Comparison of ENCODE assay signal across 8 mouse cellular contexts in genomic region chr9:66919981-66920380, GRCm38 (mm10). TPM values are rescaled to one million over a fixed set of nuclear protein-coding genes. Genes with fewer than 3 reads are reported as not detected.
A peak's percentile ranks its signal among the peaks of the same experiment; 100 is the strongest.
DNase-seq lines count a peak whose midpoint lies in the region; ATAC-seq and TF ChIP-seq lines count a peak whose summit lies in the region.

No protein-coding gene starts in this region.

- H3K4me3 ChIP-seq in heart, embryonic 12.5 days: peak overlapping the region; percentile 77
- H3K4me3 ChIP-seq in G1E (ENCODE audit: low read depth, low read length): peak overlapping the region; percentile 90
- H3K4me3 ChIP-seq in forebrain, embryonic 10.5 days: peak overlapping the region; percentile 95
- H3K4me3 ChIP-seq in midbrain, embryonic 16.5 days (ENCODE audit: low read depth, low read length): peak overlapping the region; percentile 94

- H3K27me3 ChIP-seq in heart, embryonic 12.5 days (replicated peaks): no peaks in the 10 kb centered on the region
- no peaks in the 10 kb centered on the region for H3K27me3 ChIP-seq in G1E (ENCODE audit: insufficient read depth, low read length)
- peaks cover 6% of the 10 kb centered on the region for H3K27me3 ChIP-seq in forebrain, embryonic 10.5 days (ENCODE audit: poor library complexity, severe bottlenecking)
- no peaks in the 10 kb centered on the region for H3K27me3 ChIP-seq in midbrain, embryonic 16.5 days (ENCODE audit: control insufficient read depth, insufficient read depth, low read depth, low read length)

- ATAC-seq in heart, embryonic 12.5 days (ENCODE audit: insufficient number of reproducible peaks, low FRiP score): peak; percentile 25; the same call in 1 of the 2 replicates
- no peak for ATAC-seq in G1E (ENCODE audit: extremely low read depth, insufficient number of reproducible peaks, low FRiP score, poor library complexity, severe bottlenecking)
- peak; percentile 64 for ATAC-seq in midbrain, embryonic 16.5 days

- DNase-seq in heart, postnatal 4 days: no peak
- no peak for DNase-seq in G1E (ENCODE audit: low spot score)
- DNase-seq in forebrain, embryonic 10.5 days (ENCODE audit: extremely low spot score, low spot score): no peak
- DNase-seq in kidney, postnatal 36 days: peak; percentile 10 to 25
- DNase-seq in right cerebral cortex, postnatal 25 days: no peak
- DNase-seq in layer of hippocampus, adult 9-10 months (ENCODE audit: low spot score): no peak

- H3K4me2 ChIP-seq in heart, embryonic 12.5 days: peak overlapping the region; percentile 91
- H3K4me2 ChIP-seq in midbrain, embryonic 16.5 days (ENCODE audit: low read length): peak overlapping the region; percentile 78

- no peaks in the 10 kb centered on the region for H3K9me3 ChIP-seq in heart, embryonic 12.5 days (replicated peaks)
- H3K9me3 ChIP-seq in G1E (replicated peaks): no peaks in the 10 kb centered on the region; the same call in 1 of the 2 replicates
- H3K9me3 ChIP-seq in forebrain, embryonic 10.5 days: no peaks in the 10 kb centered on the region
- H3K9me3 ChIP-seq in midbrain, embryonic 16.5 days (replicated peaks; ENCODE audit: control insufficient read depth, low read length, poor library complexity, severe bottlenecking): no peaks in the 10 kb centered on the region

- no peaks in the 10 kb centered on the region for H3K36me3 ChIP-seq in heart, embryonic 12.5 days
- peaks cover 13% of the 10 kb centered on the region for H3K36me3 ChIP-seq in G1E (replicated peaks)
- H3K36me3 ChIP-seq in forebrain, embryonic 10.5 days (replicated peaks): peaks cover 17% of the 10 kb centered on the region
- no peaks in the 10 kb centered on the region for H3K36me3 ChIP-seq in midbrain, embryonic 16.5 days (ENCODE audit: control insufficient read depth, insufficient read depth, low read length)

- peaks cover 33% of the 10 kb centered on the region for H3K4me1 ChIP-seq in heart, embryonic 12.5 days (replicated peaks)
- peaks cover 48% of the 10 kb centered on the region for H3K4me1 ChIP-seq in G1E (ENCODE audit: insufficient read depth, low read depth, low read length)
- peaks cover 32% of the 10 kb centered on the region for H3K4me1 ChIP-seq in forebrain, embryonic 10.5 days
- peaks cover 21% of the 10 kb centered on the region for H3K4me1 ChIP-seq in midbrain, embryonic 16.5 days (ENCODE audit: control insufficient read depth, insufficient read depth, low read length)

- peak overlapping the region; percentile 69 for H3K9ac ChIP-seq in heart, embryonic 12.5 days
- peak overlapping the region; percentile 57 for H3K9ac ChIP-seq in midbrain, embryonic 16.5 days (ENCODE audit: low read depth, low read length)

- WGBS in heart, embryonic 12.5 days: under 1% methylated on average over 14 of the region's 14 CpGs
- under 1% methylated on average over 14 of the region's 14 CpGs for WGBS in forebrain, embryonic 10.5 days
- under 1% methylated on average over 14 of the region's 14 CpGs for WGBS in midbrain, embryonic 16.5 days

- H3K27ac ChIP-seq in heart, embryonic 12.5 days (ENCODE audit: poor library complexity, severe bottlenecking): peak overlapping the region; percentile 32; the same call in 1 of the 2 replicates
- H3K27ac ChIP-seq in forebrain, embryonic 10.5 days: peak overlapping the region; percentile 95
- H3K27ac ChIP-seq in midbrain, embryonic 16.5 days (ENCODE audit: low read length): peak overlapping the region; percentile 78

- TF ChIP-seq CTCF in G1E (IDR thresholded peaks at IDR 0.05; ENCODE audit: low read depth, low read length): no peak

RNA-seq across cellular contexts. Expression of gene Rab8b, which starts 0.5 kb away (rescaled TPM):
- 22.3 and 24.4 TPM in 2 replicates for polyA plus RNA-seq in heart, embryonic 12.5 days (2016; fragmentation: Nextera tagmentation; extraction: Ambion mirVana)
- total RNA-seq in heart, postnatal 4 days (2021): 10 to 100 TPM; 17.8 to 18.5 TPM
- total RNA-seq in G1E (2014; fragmentation: Nextera tagmentation): 40.6 and 44.3 TPM in 2 replicates
- total RNA-seq in G1E (2017): 107 and 121 TPM in 2 replicates
- polyA plus RNA-seq in G1E (2012): 2.5 and 4.9 TPM in 2 replicates
- 33.4 and 34.0 TPM in 2 replicates for polyA plus RNA-seq in forebrain, embryonic 10.5 days (2016; fragmentation: Nextera tagmentation; extraction: Ambion mirVana)
- polyA plus RNA-seq in midbrain, embryonic 16.5 days (2015; fragmentation: Nextera tagmentation; extraction: Ambion mirVana): 29.4 and 30.7 TPM in 2 replicates

RNA-seq across cellular contexts. Expression of gene Rps27l, which starts 25.9 kb away (rescaled TPM):
- polyA plus RNA-seq in heart, embryonic 12.5 days (2016; fragmentation: Nextera tagmentation; extraction: Ambion mirVana): 563 and 577 TPM in 2 replicates
- total RNA-seq in heart, postnatal 4 days (2021): 100 to 1,000 TPM; 253 to 256 TPM
- 211 and 212 TPM in 2 replicates for total RNA-seq in G1E (2014; fragmentation: Nextera tagmentation)
- 344 and 363 TPM in 2 replicates for total RNA-seq in G1E (2017)
- 113 and 208 TPM in 2 replicates for polyA plus RNA-seq in G1E (2012)
- polyA plus RNA-seq in forebrain, embryonic 10.5 days (2016; fragmentation: Nextera tagmentation; extraction: Ambion mirVana): 818 and 845 TPM in 2 replicates
- polyA plus RNA-seq in midbrain, embryonic 16.5 days (2015; fragmentation: Nextera tagmentation; extraction: Ambion mirVana): 157 and 180 TPM in 2 replicates

RNA-seq across cellular contexts. Expression of gene Lactb, which starts 55.3 kb away (rescaled TPM):
- 9.3 and 10.1 TPM in 2 replicates for polyA plus RNA-seq in heart, embryonic 12.5 days (2016; fragmentation: Nextera tagmentation; extraction: Ambion mirVana)
- 10 to 100 TPM; 20.9 to 21.6 TPM for total RNA-seq in heart, postnatal 4 days (2021)
- total RNA-seq in G1E (2014; fragmentation: Nextera tagmentation): 10.9 and 14.2 TPM in 2 replicates
- 13.4 and 16.4 TPM in 2 replicates for total RNA-seq in G1E (2017)
- 4.7 and 7.6 TPM in 2 replicates for polyA plus RNA-seq in G1E (2012)
- 9.2 and 9.6 TPM in 2 replicates for polyA plus RNA-seq in forebrain, embryonic 10.5 days (2016; fragmentation: Nextera tagmentation; extraction: Ambion mirVana)
- 10.2 and 11.1 TPM in 2 replicates for polyA plus RNA-seq in midbrain, embryonic 16.5 days (2015; fragmentation: Nextera tagmentation; extraction: Ambion mirVana)

Comparison
In these comparisons a context has a peak if more than half of its experiments do, and no peak if none do; other contexts are left out.
1. H3K27ac ChIP-seq: peak in every context shown above with its lines; median percentile 95 in forebrain, embryonic 10.5 days; 78 in midbrain, embryonic 16.5 days; 32 in heart, embryonic 12.5 days.
2. DNase-seq: peak in kidney, postnatal 36 days (2 of 2); none in heart, postnatal 4 days (single experiment), G1E (single experiment), forebrain, embryonic 10.5 days (single experiment), right cerebral cortex, postnatal 25 days (single experiment) and layer of hippocampus, adult 9-10 months (single experiment).
3. Peak in every context shown above with its lines, with median percentiles within 50 percentile points of each other: H3K4me3 ChIP-seq.